Mouse (Mus musculus): ENCODE measurements around the gene Ccdc194. TPM values are rescaled to one million over a fixed set of nuclear protein-coding genes. Genes with fewer than 3 reads are reported as not detected.

The Ccdc194 gene
- polyA plus RNA-seq, 1 experiment = 0.16 TPM

GRCm38 (mm10) chr8:71497881-71498501 is 27.5 kb downstream of the Ccdc194 start:
- peaks cover 27% of the 10 kb centered on the region for H3K36me3 ChIP-seq (replicated peaks; ENCODE audit: low read length)
- H3K9me3 ChIP-seq = no peaks in the 10 kb centered on the region
- no peak overlapping the region for H3K4me3 ChIP-seq (replicated peaks)
- H3K4me1 ChIP-seq = peaks cover 63% of the 10 kb centered on the region
- no peak for TF ChIP-seq FLI1 (IDR thresholded peaks at IDR 0.05; ENCODE audit: low read length)
- TF ChIP-seq GATA1 (IDR thresholded peaks at IDR 0.05; ENCODE audit: borderline replicate concordance, low read length) = no peak
- peaks cover 5% of the 10 kb centered on the region for H3K27me3 ChIP-seq (replicated peaks)

DNA sequence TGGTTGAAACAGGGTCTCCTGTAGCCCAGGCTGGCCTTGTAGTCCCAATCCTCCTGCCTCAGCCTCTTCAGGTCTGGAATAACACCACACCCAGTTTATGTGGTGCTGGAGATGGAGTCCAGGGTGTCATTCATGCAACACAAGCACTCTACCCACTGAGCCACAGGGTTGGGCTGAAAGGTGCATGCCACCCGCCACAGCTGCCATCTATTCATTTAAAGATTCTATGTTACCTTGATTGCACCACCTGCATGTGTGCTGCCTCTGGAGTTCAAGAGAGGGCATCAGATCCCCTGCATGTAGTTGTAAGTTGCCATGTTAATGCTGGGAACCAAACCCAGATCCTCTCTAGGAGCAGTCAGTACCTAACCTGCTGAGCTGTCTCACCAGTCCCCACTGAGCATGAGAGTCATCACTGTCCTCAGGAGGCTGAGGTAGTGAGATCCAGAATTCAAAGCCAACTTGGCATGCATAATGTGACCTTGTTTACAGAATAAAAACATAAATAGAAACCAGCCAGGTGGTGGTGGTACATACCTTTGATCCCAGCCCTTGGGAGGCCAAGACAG is 28.4 kb downstream of the Ccdc194 start:
- Histone ChIP-seq H3K4me1 (peaks cover 58% of the 10 kb centered on the region), H3K36me3 (replicated peaks; ENCODE audit: low read length) (peaks cover 35% of the 10 kb centered on the region), H3K4me3 (replicated peaks) (no peak overlapping the region), H3K27me3 (replicated peaks) (peaks cover under 1% of the 10 kb centered on the region), H3K9me3 (no peaks in the 10 kb centered on the region)
- TF ChIP-seq GATA1 (IDR thresholded peaks at IDR 0.05; ENCODE audit: borderline replicate concordance, low read length) (no peak), FLI1 (IDR thresholded peaks at IDR 0.05; ENCODE audit: low read length) (no peak)

DNA sequence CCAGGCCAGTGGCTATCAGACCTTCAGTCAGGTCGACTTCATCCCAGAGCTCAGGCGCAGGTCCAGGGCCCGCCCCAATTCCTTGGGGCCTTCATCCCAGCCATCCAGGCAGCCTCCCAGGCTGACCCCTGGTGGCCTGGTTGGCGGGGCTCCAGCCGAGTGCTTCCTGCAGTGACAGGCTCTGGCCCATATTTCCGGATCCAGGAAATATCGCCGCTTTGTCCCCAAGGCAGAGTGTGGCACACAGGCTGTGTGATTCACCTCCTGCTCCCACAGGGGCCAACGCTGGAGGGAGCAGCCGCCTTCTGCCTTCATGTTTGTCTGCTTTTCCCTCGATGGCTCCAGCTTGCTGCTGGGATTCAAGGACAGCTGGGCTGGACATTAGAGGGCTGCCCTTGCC is 29.0 kb downstream of the Ccdc194 start:
- no peaks in the 10 kb centered on the region for H3K9me3 ChIP-seq
- TF ChIP-seq GATA1 (IDR thresholded peaks at IDR 0.05; ENCODE audit: borderline replicate concordance, low read length) (no peak), FLI1 (IDR thresholded peaks at IDR 0.05; ENCODE audit: low read length) (no peak)
- H3K4me1 ChIP-seq = peaks cover 57% of the 10 kb centered on the region
- no peaks in the 10 kb centered on the region for H3K27me3 ChIP-seq (replicated peaks)
- peaks cover 42% of the 10 kb centered on the region for H3K36me3 ChIP-seq (replicated peaks; ENCODE audit: low read length)
- no peak overlapping the region for H3K4me3 ChIP-seq (replicated peaks)

DNA sequence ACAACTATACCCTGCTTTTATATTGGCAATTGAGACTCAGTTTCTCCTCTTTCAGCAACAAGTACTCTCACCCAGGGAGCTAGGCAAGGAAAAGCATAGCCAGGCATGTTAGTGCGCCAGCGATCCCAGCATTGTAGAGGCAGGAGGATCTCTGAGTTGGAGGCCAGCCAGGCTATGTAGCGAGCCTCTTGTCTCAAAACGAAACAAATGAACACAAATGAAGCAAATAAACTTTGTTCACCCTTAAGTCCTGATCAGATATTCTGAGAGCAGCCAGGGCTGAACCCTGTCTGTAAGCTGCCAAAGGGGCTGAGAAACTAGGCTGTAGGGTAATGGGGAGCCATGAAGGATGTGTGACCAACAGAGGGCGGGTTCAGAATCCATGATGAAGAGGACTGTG is 29.7 kb downstream of the Ccdc194 start:
- no peaks in the 10 kb centered on the region for H3K9me3 ChIP-seq
- no peak overlapping the region for H3K4me3 ChIP-seq (replicated peaks)
- no peak for TF ChIP-seq GATA1 (IDR thresholded peaks at IDR 0.05; ENCODE audit: borderline replicate concordance, low read length)
- no peak for TF ChIP-seq FLI1 (IDR thresholded peaks at IDR 0.05; ENCODE audit: low read length)
- H3K36me3 ChIP-seq (replicated peaks; ENCODE audit: low read length) = peaks cover 48% of the 10 kb centered on the region
- no peaks in the 10 kb centered on the region for H3K27me3 ChIP-seq (replicated peaks)
- H3K4me1 ChIP-seq = peaks cover 54% of the 10 kb centered on the region

DNA sequence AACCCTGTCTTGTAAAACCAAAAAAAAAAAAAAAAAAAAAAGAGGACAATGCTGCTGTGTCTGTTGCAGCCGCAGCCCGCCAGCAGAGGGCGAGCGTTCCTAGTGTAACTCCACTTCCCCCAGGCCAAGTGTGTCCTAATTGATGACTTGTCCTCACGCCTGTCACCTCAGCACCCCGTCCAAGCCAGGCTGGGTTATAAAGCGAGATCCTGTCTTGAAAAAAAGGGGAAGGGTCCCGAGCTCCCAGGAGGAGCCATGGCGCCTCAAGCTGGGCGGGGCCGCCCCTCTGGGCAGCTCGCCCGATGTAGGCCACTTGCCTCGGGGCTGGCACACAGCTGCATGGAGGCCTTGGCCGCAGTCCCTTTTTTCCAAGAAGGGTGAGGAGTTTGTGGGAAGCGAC is 30.5 kb downstream of the Ccdc194 start:
- Histone ChIP-seq H3K4me1 (peaks cover 51% of the 10 kb centered on the region), H3K9me3 (no peaks in the 10 kb centered on the region), H3K4me3 (replicated peaks) (no peak overlapping the region), H3K36me3 (replicated peaks; ENCODE audit: low read length) (peaks cover 56% of the 10 kb centered on the region), H3K27me3 (replicated peaks) (no peaks in the 10 kb centered on the region)
- TF ChIP-seq FLI1 (IDR thresholded peaks at IDR 0.05; ENCODE audit: low read length) (no peak), GATA1 (IDR thresholded peaks at IDR 0.05; ENCODE audit: borderline replicate concordance, low read length) (no peak)

GRCm38 (mm10) chr8:71488454-71488853 is 37.1 kb downstream of the Ccdc194 start:
- Histone ChIP-seq H3K4me3 (replicated peaks) (peak overlapping the region; percentile 93), H3K4me1 (peaks cover 55% of the 10 kb centered on the region), H3K27me3 (replicated peaks) (peaks cover 13% of the 10 kb centered on the region), H3K9me3 (no peaks in the 10 kb centered on the region), H3K36me3 (replicated peaks; ENCODE audit: low read length) (peaks cover 37% of the 10 kb centered on the region)
- TF ChIP-seq GATA1 (IDR thresholded peaks at IDR 0.05; ENCODE audit: borderline replicate concordance, low read length) (no peak), FLI1 (IDR thresholded peaks at IDR 0.05; ENCODE audit: low read length) (no peak)

DNA sequence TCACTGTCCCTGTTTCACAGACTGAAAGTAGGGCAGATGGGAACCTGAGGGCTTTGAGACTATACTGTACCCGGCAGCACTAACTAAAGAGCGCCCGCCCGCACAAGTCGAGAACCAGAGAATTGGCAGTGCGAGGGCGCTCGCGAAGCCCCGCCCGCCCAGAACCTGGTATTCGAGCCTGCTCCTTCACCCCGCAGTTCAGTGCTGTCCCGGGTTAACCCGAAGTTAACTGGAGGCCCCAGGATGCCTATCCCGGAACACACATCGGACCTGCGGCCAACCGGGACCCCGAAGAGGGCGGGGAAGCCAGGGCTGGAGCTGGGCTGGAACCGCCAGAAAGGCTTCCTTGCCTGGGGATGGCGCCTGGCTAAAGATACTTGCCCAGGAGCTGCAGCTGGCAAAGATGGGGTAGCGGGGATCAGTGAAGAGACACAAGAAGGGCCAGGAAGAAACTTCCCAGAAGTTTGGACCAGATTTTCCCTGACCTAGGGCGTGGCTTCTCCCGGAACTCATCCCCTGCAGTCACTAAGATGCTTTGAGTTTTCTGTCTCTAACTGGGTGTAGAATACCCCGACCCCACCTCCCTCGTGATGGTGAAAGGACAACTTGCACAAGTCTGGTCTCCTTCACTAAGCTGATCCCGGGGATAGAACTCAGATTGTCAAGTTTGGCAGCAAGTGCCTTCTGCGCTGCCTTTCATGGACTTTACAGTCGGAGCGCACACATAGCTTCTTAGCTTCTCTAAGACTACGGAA is 37.6 kb downstream of the Ccdc194 start, which contains the start of gene Gtpbp3:
Gene Gtpbp3, plus strand, starts transcription at position 413 of the 755 bp plus-strand sequence.
- Histone ChIP-seq H3K27me3 (replicated peaks) (peaks cover 13% of the 10 kb centered on the region), H3K36me3 (replicated peaks; ENCODE audit: low read length) (peaks cover 33% of the 10 kb centered on the region), H3K4me3 (replicated peaks) (peak within 1 kb of the TSS; percentile 93), H3K9me3 (no peaks in the 10 kb centered on the region), H3K4me1 (peaks cover 61% of the 10 kb centered on the region)
- no peak for TF ChIP-seq GATA1 (IDR thresholded peaks at IDR 0.05; ENCODE audit: borderline replicate concordance, low read length)
- no peak for TF ChIP-seq FLI1 (IDR thresholded peaks at IDR 0.05; ENCODE audit: low read length)

GRCm38 (mm10) chr8:71486136-71486529 is 39.4 kb downstream of the Ccdc194 start:
- Histone ChIP-seq H3K9me3 (no peaks in the 10 kb centered on the region), H3K4me3 (replicated peaks) (peak overlapping the region; percentile 7), H3K4me1 (peaks cover 70% of the 10 kb centered on the region), H3K27me3 (replicated peaks) (peaks cover 15% of the 10 kb centered on the region), H3K36me3 (replicated peaks; ENCODE audit: low read length) (peaks cover 15% of the 10 kb centered on the region)
- TF ChIP-seq GATA1 (IDR thresholded peaks at IDR 0.05; ENCODE audit: borderline replicate concordance, low read length) (no peak), FLI1 (IDR thresholded peaks at IDR 0.05; ENCODE audit: low read length) (no peak)

GRCm38 (mm10) chr8:71485142-71486135 is 40.1 kb downstream of the Ccdc194 start, which contains the start of gene Ano8:
TSS of gene Ano8 (minus strand) at chr8:71485963.
- Histone ChIP-seq H3K27me3 (replicated peaks) (peaks cover 17% of the 10 kb centered on the region), H3K9me3 (no peaks in the 10 kb centered on the region), H3K4me3 (replicated peaks) (peak within 1 kb of the TSS; percentile 94), H3K4me1 (peaks cover 70% of the 10 kb centered on the region), H3K36me3 (replicated peaks; ENCODE audit: low read length) (peaks cover 9% of the 10 kb centered on the region)
- TF ChIP-seq GATA1 (IDR thresholded peaks at IDR 0.05; ENCODE audit: borderline replicate concordance, low read length) (no peak), FLI1 (IDR thresholded peaks at IDR 0.05; ENCODE audit: low read length) (no peak)

Measured in megakaryocyte, embryonic 14.5 days (primary cell).